Mouse (Mus musculus): ENCODE measurements at regions not wholly inside any gene's neighbourhood (a gene's known extent, or its start where the extent isn't known, plus 50 kb on each side); places are given as distances from the start of the nearest gene placed in this dataset.

DNA sequence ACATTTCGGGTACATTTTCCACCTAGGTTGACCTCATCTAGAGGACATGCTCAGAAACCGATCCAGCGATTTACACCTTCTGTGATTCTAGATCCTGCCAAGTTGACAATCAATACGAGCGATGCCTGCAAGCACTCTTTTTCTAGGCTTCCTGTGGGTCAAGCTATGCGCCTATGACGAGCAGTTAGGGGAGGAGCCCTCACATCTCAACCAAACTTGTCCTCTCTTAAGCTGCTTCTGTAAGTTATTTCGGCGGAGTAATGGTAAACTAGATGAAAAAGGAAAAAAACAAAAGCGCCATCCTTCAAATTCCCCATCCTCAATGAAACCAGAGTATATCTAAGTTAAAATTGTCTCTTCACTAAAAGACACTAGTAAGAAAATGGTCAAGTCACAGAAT lies 858.5 kb downstream of the Zfp704 start:
- ATAC-seq (ENCODE audit: insufficient number of reproducible peaks, insufficient read depth, low FRiP score, low TSS enrichment) = no peak
- Histone ChIP-seq H3K4me1 (0 out of 2 replicates have a peak, but pooled peaks cover 4% of the 10 kb centered on the region), H3K36me3 (no peaks in the 10 kb centered on the region), H3K4me2 (replicated peaks) (no peak overlapping the region), H3K9me3 (no peaks in the 10 kb centered on the region), H3K27ac (no peak overlapping the region), H3K9ac (no peak overlapping the region), H3K27me3 (no peaks in the 10 kb centered on the region), H3K4me3 (no peak overlapping the region)
- 89% methylated on average over 10 of the region's 10 CpGs for WGBS

DNA sequence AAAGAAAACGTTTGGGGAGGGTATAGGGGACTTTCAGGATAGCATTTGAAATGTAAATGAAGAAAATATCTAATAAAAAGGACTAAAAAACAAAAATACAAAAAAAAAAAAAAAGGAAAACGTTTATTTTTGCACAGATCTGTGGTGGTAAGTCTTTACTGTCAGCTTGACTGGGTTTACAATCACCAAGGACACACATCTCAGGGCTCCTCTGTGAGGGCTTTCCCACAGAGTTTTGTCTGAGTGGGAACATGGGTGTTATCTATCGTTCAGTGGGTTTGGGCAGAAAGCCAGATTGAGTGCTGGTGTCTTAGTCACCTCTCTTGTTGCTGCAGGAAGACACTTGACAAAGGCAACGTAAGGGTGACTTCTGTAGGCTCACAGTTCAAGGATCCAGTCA lies 859.0 kb downstream of the Zfp704 start:
- 70% methylated on average over 4 of the region's 4 CpGs for WGBS
- no peak overlapping the region for H3K4me3 ChIP-seq
- 0 out of 2 replicates have a peak, but pooled peaks cover 4% of the 10 kb centered on the region for H3K4me1 ChIP-seq
- no peak for ATAC-seq (ENCODE audit: insufficient number of reproducible peaks, insufficient read depth, low FRiP score, low TSS enrichment)
- H3K4me2 ChIP-seq (replicated peaks) = no peak overlapping the region
- H3K9ac ChIP-seq = no peak overlapping the region
- H3K36me3 ChIP-seq = no peaks in the 10 kb centered on the region
- no peak overlapping the region for H3K27ac ChIP-seq
- no peaks in the 10 kb centered on the region for H3K27me3 ChIP-seq
- no peaks in the 10 kb centered on the region for H3K9me3 ChIP-seq

DNA sequence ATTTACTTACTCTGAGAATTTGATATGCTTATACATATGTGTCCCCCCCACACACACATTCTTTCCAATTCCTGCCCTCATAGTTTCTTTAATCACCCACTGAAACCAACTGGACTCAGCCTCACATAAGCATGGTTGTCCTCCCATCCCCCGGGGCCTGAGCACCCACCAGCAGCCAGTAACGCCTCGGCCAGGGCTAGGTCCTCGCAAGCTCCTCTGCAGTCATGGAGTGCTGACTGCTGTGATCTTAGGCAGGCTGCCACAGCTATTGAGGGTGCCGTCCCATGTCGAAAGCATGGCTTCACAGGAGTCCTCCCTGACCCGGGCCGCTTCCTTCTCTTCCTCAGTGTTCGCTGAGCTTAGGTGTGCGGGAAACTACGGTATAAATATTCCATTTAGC lies 859.7 kb downstream of the Zfp704 start:
- Histone ChIP-seq H3K4me2 (replicated peaks) (no peak overlapping the region), H3K9ac (no peak overlapping the region), H3K9me3 (no peaks in the 10 kb centered on the region), H3K4me1 (0 out of 2 replicates have a peak, but pooled peaks cover 4% of the 10 kb centered on the region), H3K36me3 (no peaks in the 10 kb centered on the region), H3K27ac (no peak overlapping the region), H3K27me3 (no peaks in the 10 kb centered on the region), H3K4me3 (no peak overlapping the region)
- WGBS = 89% methylated on average over 11 of the region's 11 CpGs
- ATAC-seq (ENCODE audit: insufficient number of reproducible peaks, insufficient read depth, low FRiP score, low TSS enrichment) = no peak

DNA sequence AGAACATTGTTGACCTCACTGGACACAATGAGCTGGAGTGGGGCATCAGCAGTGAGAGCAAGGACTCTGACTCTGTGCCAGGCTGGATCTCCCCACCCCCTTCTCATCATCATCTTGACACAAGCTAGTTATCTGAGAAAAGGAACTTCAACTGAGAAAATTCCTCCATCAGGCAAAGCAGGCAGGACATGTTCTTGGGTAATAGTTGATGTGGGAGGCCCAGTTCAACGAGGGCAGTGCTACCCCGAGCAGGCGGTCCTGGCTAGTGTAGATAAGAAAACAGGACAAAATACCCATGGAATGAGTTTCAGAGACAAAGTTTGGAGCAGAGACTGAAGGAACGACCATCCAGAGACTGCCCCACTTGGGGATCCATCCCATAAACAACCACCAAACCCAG lies 862.7 kb downstream of the Zfp704 start:
- Histone ChIP-seq H3K9ac (no peak overlapping the region), H3K27me3 (no peaks in the 10 kb centered on the region), H3K4me3 (no peak overlapping the region), H3K4me2 (replicated peaks) (no peak overlapping the region), H3K36me3 (no peaks in the 10 kb centered on the region), H3K4me1 (no peaks in the 10 kb centered on the region), H3K27ac (no peak overlapping the region), H3K9me3 (no peaks in the 10 kb centered on the region)
- ATAC-seq (ENCODE audit: insufficient number of reproducible peaks, insufficient read depth, low FRiP score, low TSS enrichment) = no peak
- 92% methylated on average over 4 of the region's 4 CpGs for WGBS

DNA sequence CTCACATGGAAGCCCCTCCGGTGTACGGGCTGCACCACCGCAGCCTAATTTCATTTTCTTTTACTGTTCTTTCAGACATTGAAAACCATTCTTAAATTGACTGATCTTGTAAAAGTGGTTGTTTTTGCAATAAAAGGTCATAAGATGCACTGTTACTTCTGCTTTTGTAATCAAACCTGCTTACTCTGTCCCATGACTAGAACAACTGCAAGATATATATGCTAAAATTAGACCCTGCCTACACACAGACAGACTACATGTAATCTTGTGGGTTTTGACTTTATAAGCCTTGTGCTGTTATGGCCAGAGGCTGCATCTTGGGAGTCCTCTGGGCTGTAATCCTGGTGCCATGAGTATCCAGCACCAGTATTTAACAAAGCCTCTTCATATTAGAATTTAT lies 863.2 kb downstream of the Zfp704 start:
- Histone ChIP-seq H3K27ac (no peak overlapping the region), H3K9ac (no peak overlapping the region), H3K36me3 (no peaks in the 10 kb centered on the region), H3K9me3 (no peaks in the 10 kb centered on the region), H3K4me3 (no peak overlapping the region), H3K27me3 (no peaks in the 10 kb centered on the region), H3K4me1 (no peaks in the 10 kb centered on the region), H3K4me2 (replicated peaks) (no peak overlapping the region)
- ATAC-seq (ENCODE audit: insufficient number of reproducible peaks, insufficient read depth, low FRiP score, low TSS enrichment) = no peak
- WGBS = 93% methylated on average over 3 of the region's 3 CpGs

DNA sequence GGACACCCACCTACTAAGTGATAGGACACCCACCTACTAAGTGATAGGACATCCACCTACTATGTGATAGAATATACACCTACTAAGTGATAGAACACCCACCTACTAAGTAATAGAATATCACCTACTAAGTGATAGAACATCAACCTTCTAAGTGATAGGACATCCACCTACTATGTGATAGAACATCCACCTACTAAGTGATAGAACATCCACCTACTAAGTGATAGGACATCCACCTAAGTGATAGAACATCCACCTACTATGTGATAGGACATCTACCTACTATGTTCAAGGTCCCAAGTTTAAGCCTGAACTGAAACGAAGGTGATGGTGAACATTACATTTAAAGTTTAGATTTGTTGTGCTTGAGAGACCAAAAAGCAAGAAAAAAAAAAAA lies 863.8 kb downstream of the Zfp704 start:
- no peak for ATAC-seq (ENCODE audit: insufficient number of reproducible peaks, insufficient read depth, low FRiP score, low TSS enrichment)
- H3K4me1 ChIP-seq = no peaks in the 10 kb centered on the region

DNA sequence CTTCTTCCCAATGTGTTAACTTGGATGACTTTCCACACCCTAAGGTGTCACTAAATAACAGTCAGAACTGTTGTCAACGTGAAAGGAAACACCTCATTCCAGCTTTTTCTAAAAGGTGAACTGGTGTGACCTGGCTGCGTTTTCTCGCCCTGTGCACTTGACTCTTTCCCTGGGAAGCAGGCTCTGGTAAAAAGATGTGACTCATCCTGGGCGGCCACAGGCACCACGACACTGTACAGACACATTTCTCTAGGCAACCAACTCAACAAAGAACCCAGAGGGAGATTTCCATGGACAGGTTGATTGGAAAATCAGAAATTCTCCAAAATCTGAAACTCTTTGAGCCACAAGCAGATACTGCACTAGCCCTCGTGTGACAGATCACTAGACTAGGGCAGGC lies 865.0 kb downstream of the Zfp704 start:
- Histone ChIP-seq H3K27ac (no peak overlapping the region), H3K4me1 (no peaks in the 10 kb centered on the region), H3K9me3 (no peaks in the 10 kb centered on the region), H3K9ac (no peak overlapping the region), H3K36me3 (no peaks in the 10 kb centered on the region), H3K4me2 (replicated peaks) (no peak overlapping the region), H3K27me3 (no peaks in the 10 kb centered on the region), H3K4me3 (no peak overlapping the region)
- no peak for ATAC-seq (ENCODE audit: insufficient number of reproducible peaks, insufficient read depth, low FRiP score, low TSS enrichment)
- WGBS = 69% methylated on average over 6 of the region's 6 CpGs

More for the DNA sequence above, 863.8 kb downstream of the Zfp704 start:
- Histone ChIP-seq H3K4me3 (no peak overlapping the region), H3K27ac (no peak overlapping the region), H3K9ac (no peak overlapping the region), H3K9me3 (no peaks in the 10 kb centered on the region), H3K27me3 (no peaks in the 10 kb centered on the region), H3K36me3 (no peaks in the 10 kb centered on the region), H3K4me2 (replicated peaks) (no peak overlapping the region)
- WGBS = 96% methylated on average over 1 of the region's 1 CpGs

DNA sequence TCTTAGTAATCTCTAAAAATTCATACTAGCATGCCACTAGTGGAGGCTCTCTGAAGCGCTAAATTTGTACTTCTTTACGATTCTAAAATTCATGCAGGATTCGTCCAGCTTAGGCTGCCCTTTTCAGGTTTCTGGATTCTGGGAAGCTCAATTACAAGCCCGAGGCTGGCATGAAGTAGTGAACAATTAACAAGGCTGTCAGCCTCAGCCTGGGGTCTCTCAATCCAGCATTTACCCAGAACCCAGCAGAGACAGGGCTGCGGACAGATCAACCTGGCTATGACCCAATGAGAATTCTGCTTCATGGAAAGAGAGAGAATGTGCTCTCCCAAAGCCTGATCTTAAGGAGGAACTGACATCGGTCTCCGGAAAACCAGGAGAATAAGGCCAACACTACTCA lies 866.2 kb downstream of the Zfp704 start:
- H3K9ac ChIP-seq = no peak overlapping the region
- H3K27me3 ChIP-seq = no peaks in the 10 kb centered on the region
- H3K4me1 ChIP-seq = no peaks in the 10 kb centered on the region
- no peak for ATAC-seq (ENCODE audit: insufficient number of reproducible peaks, insufficient read depth, low FRiP score, low TSS enrichment)
- H3K36me3 ChIP-seq = no peaks in the 10 kb centered on the region
- H3K4me2 ChIP-seq (replicated peaks) = no peak overlapping the region
- H3K4me3 ChIP-seq = no peak overlapping the region
- H3K27ac ChIP-seq = no peak overlapping the region
- WGBS = 71% methylated on average over 7 of the region's 7 CpGs
- H3K9me3 ChIP-seq = no peaks in the 10 kb centered on the region

DNA sequence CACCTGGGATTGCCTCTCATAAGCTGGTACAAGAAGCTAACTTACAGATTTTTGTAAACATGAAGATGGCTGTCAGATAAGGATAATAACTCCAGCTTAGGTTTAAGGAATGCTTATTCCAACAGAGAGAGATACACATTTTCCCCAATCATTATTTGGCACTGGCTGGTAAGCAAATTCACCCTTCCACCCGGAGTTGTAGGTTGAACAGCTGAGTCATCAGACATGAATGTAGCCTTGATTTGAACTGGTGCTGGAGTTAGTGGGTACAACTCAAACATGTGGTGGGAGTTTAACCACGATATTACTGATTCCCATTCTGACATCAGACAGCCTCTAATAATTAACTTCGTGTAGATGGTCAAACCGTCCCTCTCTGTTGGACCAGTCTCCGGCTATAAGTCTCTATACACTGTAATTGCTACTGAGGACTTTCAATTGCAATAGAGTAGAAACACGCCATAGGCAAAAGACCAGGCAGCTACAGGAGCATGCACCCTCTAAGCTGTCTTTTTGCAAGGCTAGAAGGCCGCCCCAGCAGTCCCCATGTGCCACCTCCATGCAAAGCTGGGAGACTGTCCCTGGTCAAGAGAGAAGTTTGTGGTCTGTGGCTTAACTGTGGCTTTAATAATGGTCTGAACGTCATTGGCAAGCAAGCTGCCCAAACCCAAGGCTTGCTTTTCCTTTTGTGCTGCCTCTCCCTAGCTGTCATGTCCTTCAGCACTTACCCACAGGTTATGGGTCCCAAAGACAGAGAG lies 868.4 kb downstream of the Zfp704 start:
- Histone ChIP-seq H3K4me1 (peaks cover 2% of the 10 kb centered on the region), H3K27me3 (no peaks in the 10 kb centered on the region), H3K27ac (no peak overlapping the region), H3K9ac (no peak overlapping the region), H3K4me2 (replicated peaks) (no peak overlapping the region), H3K4me3 (no peak overlapping the region), H3K36me3 (no peaks in the 10 kb centered on the region), H3K9me3 (no peaks in the 10 kb centered on the region)
- 85% methylated on average over 8 of the region's 8 CpGs for WGBS
- ATAC-seq (ENCODE audit: insufficient number of reproducible peaks, insufficient read depth, low FRiP score, low TSS enrichment) = no peak

DNA sequence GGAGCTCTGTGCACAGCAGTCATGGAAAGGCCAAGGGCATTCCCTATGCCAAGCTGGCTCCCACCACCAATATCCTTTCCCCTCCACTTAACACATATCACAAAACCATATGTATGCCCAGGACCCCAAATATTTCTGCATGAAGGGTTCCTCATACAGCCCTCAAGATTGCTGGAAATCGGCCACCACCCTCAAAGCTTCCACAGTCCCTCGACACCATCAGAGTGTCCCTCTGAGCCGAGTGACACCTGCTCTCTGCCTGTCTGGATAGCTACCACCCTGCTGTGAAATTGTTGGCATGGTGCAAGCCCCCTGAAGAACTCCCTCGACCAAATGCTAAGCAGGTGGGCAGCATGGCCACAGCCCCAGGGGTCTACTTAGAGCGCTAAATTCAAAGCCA lies 869.2 kb downstream of the Zfp704 start:
- Histone ChIP-seq H3K27me3 (no peaks in the 10 kb centered on the region), H3K4me2 (replicated peaks) (no peak overlapping the region), H3K27ac (no peak overlapping the region), H3K36me3 (no peaks in the 10 kb centered on the region), H3K9ac (no peak overlapping the region), H3K4me1 (peaks cover 7% of the 10 kb centered on the region), H3K9me3 (no peaks in the 10 kb centered on the region), H3K4me3 (no peak overlapping the region)
- ATAC-seq (ENCODE audit: insufficient number of reproducible peaks, insufficient read depth, low FRiP score, low TSS enrichment) = no peak
- 75% methylated on average over 5 of the region's 5 CpGs for WGBS

DNA sequence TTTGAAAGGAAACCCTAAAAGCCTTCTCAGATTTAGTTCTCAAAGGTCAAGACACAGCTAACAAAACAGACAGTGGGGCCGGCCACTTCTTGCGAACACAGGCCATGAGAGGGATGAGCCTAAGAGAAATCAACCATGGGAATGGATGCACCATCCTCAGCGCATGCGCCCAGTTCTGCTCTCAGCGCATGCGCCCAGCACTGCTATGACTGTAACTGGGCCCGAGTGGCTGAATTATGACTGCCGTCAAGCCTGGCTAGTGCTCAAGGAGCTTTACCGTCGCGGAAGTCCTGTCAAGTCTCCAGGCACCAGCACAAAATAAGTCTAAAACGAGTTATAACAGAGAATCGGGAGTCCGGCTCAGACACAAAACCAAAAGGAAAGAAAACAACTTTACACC lies 870.6 kb downstream of the Zfp704 start:
- no peak overlapping the region for H3K4me3 ChIP-seq
- H3K27me3 ChIP-seq = no peaks in the 10 kb centered on the region
- H3K9me3 ChIP-seq = no peaks in the 10 kb centered on the region
- 89% methylated on average over 14 of the region's 14 CpGs for WGBS
- H3K36me3 ChIP-seq = no peaks in the 10 kb centered on the region
- H3K27ac ChIP-seq = no peak overlapping the region
- ATAC-seq (ENCODE audit: insufficient number of reproducible peaks, insufficient read depth, low FRiP score, low TSS enrichment) = no peak
- no peak overlapping the region for H3K9ac ChIP-seq
- H3K4me2 ChIP-seq (replicated peaks) = no peak overlapping the region
- peaks cover 7% of the 10 kb centered on the region for H3K4me1 ChIP-seq

DNA sequence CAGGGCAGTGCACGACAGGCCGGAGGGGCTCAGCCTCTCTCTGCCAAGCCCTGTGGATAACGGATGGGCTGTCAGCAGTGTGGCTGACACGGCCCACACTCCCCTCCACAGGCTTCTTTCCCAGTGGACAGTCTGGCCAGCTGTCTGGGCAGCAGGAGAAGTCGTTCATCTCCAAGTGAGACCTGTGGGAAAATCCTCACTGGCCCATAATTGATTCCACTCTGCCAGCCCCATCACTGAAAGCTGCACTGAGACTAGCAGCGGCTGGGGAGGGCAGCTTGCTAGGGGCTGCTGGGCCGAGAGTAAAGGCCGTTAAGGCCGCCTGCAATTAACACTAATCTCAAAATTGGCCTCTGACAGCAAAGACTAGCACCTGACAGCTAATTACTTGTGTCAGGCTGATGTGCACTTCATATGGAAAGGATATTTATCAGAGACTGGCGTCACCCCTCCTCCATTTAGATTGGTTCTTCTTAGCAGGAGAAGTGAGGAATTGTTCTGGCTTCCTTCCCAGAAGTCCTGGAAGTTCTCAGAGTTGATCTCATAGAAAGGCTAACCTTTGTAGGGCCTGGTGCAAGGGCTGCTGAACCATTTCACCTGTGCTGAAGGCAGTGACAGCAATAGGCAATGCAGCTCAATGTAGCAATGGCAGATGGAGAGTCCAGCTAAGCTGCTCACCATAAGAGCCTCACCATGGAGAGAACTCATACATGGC lies 873.5 kb downstream of the Zfp704 start:
- WGBS = 17% methylated on average over 10 of the region's 10 CpGs
- 0 out of 2 replicates have a peak, but pooled peaks have one; percentile 43 for ATAC-seq (ENCODE audit: insufficient number of reproducible peaks, insufficient read depth, low FRiP score, low TSS enrichment)
- peak overlapping the region; percentile 14; the same call in 1 of the 2 replicates for H3K27ac ChIP-seq
- H3K36me3 ChIP-seq = no peaks in the 10 kb centered on the region
- no peak overlapping the region for H3K9ac ChIP-seq
- no peaks in the 10 kb centered on the region for H3K9me3 ChIP-seq
- H3K4me1 ChIP-seq = peaks cover 7% of the 10 kb centered on the region
- H3K4me3 ChIP-seq = no peak overlapping the region
- H3K4me2 ChIP-seq (replicated peaks) = no peak overlapping the region
- no peaks in the 10 kb centered on the region for H3K27me3 ChIP-seq
